Mouse (Mus musculus) adrenal gland, postnatal 10 days (tissue): ENCODE results near the gene Celsr1. TPM values are rescaled to one million over a fixed set of nuclear protein-coding genes. Genes with fewer than 3 reads are reported as not detected.

ENCODE experiments used
- DNase-seq: peaks from one replicate; pipeline ENCODE4 v3.0.0; 2021; ENCODE audit warnings: mixed read lengths
- total RNA-seq, 2 experiments: library from RNA; stranded (reverse); gene quantifications; 2 replicates each; pipeline ENCODE4 v1.2.3; 2021

The Celsr1 gene
- total RNA-seq, 2 experiments from 2014 or later = 4.4 to 6.5 TPM

GRCm38 (mm10) chr15:85961131-85961530, 72.4 kb downstream of the Celsr1 start:
- no peak for DNase-seq

GRCm38 (mm10) chr15:85956202-85956601, 77.4 kb downstream of the Celsr1 start:
- no peak for DNase-seq

- no peak for DNase-seq
Observed at GRCm38 (mm10) chr15:85953458-85953857, 80.1 kb downstream of the Celsr1 start.

- DNase-seq = peak; percentile 15
Observed at GRCm38 (mm10) chr15:85949421-85950164, 84.0 kb downstream of the Celsr1 start.

- no peak for DNase-seq
Observed at GRCm38 (mm10) chr15:85947967-85948366, 85.6 kb downstream of the Celsr1 start.

- no peak for DNase-seq
Observed at GRCm38 (mm10) chr15:85947541-85947940, 86.0 kb downstream of the Celsr1 start.

GRCm38 (mm10) chr15:85935627-85936049, 97.9 kb downstream of the Celsr1 start:
- peak; percentile 53 for DNase-seq

- DNase-seq = peak; percentile 56
Observed at GRCm38 (mm10) chr15:85928161-85928560, 105.4 kb downstream of the Celsr1 start.

- peak; percentile 28 for DNase-seq
Observed at GRCm38 (mm10) chr15:85921855-85922254, 111.7 kb downstream of the Celsr1 start.

GRCm38 (mm10) chr15:85919892-85920248, 113.7 kb downstream of the Celsr1 start:
- DNase-seq = no peak

GRCm38 (mm10) chr15:85919191-85919891, 114.2 kb downstream of the Celsr1 start:
- peak; percentile 20 for DNase-seq

- peak; percentile 88 for DNase-seq
Observed at GRCm38 (mm10) chr15:85913605-85914004, 120.0 kb downstream of the Celsr1 start.

GRCm38 (mm10) chr15:85909931-85910330, 123.6 kb downstream of the Celsr1 start:
- peak; percentile 39 for DNase-seq

- DNase-seq = no peak
Observed at GRCm38 (mm10) chr15:85909492-85909829, 124.1 kb downstream of the Celsr1 start.

- DNase-seq = peak; percentile 54
Observed at GRCm38 (mm10) chr15:85908660-85909491, 124.7 kb downstream of the Celsr1 start.

- peak; percentile 35 for DNase-seq
Observed at GRCm38 (mm10) chr15:85903826-85904225, 129.8 kb downstream of the Celsr1 start.

GRCm38 (mm10) chr15:85902505-85902904, 131.1 kb downstream of the Celsr1 start:
- no peak for DNase-seq

- peak; percentile 29 for DNase-seq
Observed at GRCm38 (mm10) chr15:85900801-85901200, 132.8 kb downstream of the Celsr1 start.

GRCm38 (mm10) chr15:85900318-85900717, 133.3 kb downstream of the Celsr1 start:
- peak; percentile 34 for DNase-seq

GRCm38 (mm10) chr15:85899396-85899795, 134.2 kb downstream of the Celsr1 start:
- peak; percentile 24 for DNase-seq

GRCm38 (mm10) chr15:85897113-85897512, 136.5 kb downstream of the Celsr1 start:
- DNase-seq = no peak

GRCm38 (mm10) chr15:85896284-85896683, 137.3 kb downstream of the Celsr1 start:
- DNase-seq = peak; percentile 88

GRCm38 (mm10) chr15:85893871-85894270, 139.7 kb downstream of the Celsr1 start:
- DNase-seq = no peak
